Mouse (Mus musculus): ENCODE measurements around the gene Tmem184b.

The Tmem184b gene

GRCm38 (mm10) chr15:79369452-79370280, 33.7 kb downstream of the Tmem184b start:
- in situ Hi-C loops (cut with MboI; ENCODE audit: low sequenced_read_pairs) = no loop called here

- in situ Hi-C loops (cut with MboI; ENCODE audit: low sequenced_read_pairs) = no loop called here
Measured at GRCm38 (mm10) chr15:79368861-79369440, 34.4 kb downstream of the Tmem184b start.

GRCm38 (mm10) chr15:79368313-79368811, 35.0 kb downstream of the Tmem184b start:
- in situ Hi-C loops (cut with MboI; ENCODE audit: low sequenced_read_pairs) = no loop called here

- in situ Hi-C loops (cut with MboI; ENCODE audit: low sequenced_read_pairs) = no loop called here
Measured at GRCm38 (mm10) chr15:79366402-79366801, 37.0 kb downstream of the Tmem184b start.

GRCm38 (mm10) chr15:79365068-79365467, 38.3 kb downstream of the Tmem184b start:
- in situ Hi-C loops (cut with MboI; ENCODE audit: low sequenced_read_pairs) = no loop called here

GRCm38 (mm10) chr15:79364120-79364519, 39.2 kb downstream of the Tmem184b start:
- in situ Hi-C loops (cut with MboI; ENCODE audit: low sequenced_read_pairs) = no loop called here

- in situ Hi-C loops (cut with MboI; ENCODE audit: low sequenced_read_pairs) = no loop called here
Measured at GRCm38 (mm10) chr15:79361023-79361422, 42.3 kb downstream of the Tmem184b start.

- in situ Hi-C loops (cut with MboI; ENCODE audit: low sequenced_read_pairs) = no loop called here
Measured at GRCm38 (mm10) chr15:79360371-79360770, 43.0 kb downstream of the Tmem184b start.

GRCm38 (mm10) chr15:79359954-79360353, 43.4 kb downstream of the Tmem184b start:
- in situ Hi-C loops (cut with MboI; ENCODE audit: low sequenced_read_pairs) = no loop called here

- in situ Hi-C loops (cut with MboI; ENCODE audit: low sequenced_read_pairs) = no loop called here
Measured at GRCm38 (mm10) chr15:79357974-79358690, 45.2 kb downstream of the Tmem184b start.

GRCm38 (mm10) chr15:79357036-79357911, 46.1 kb downstream of the Tmem184b start:
- in situ Hi-C loops (cut with MboI; ENCODE audit: low sequenced_read_pairs) = no loop called here

GRCm38 (mm10) chr15:79356481-79356880, 46.9 kb downstream of the Tmem184b start:
- in situ Hi-C loops (cut with MboI; ENCODE audit: low sequenced_read_pairs) = no loop called here

GRCm38 (mm10) chr15:79354619-79355018, 48.8 kb downstream of the Tmem184b start:
- in situ Hi-C loops (cut with MboI; ENCODE audit: low sequenced_read_pairs) = no loop called here

- in situ Hi-C loops (cut with MboI; ENCODE audit: low sequenced_read_pairs) = no loop called here
Measured at GRCm38 (mm10) chr15:79353690-79354305, 49.6 kb downstream of the Tmem184b start.

GRCm38 (mm10) chr15:79352479-79352878, 50.9 kb downstream of the Tmem184b start:
- in situ Hi-C loops (cut with MboI; ENCODE audit: low sequenced_read_pairs) = no loop called here

- in situ Hi-C loops (cut with MboI; ENCODE audit: low sequenced_read_pairs) = no loop called here
Measured at GRCm38 (mm10) chr15:79351331-79351767, 52.0 kb downstream of the Tmem184b start.

- in situ Hi-C loops (cut with MboI; ENCODE audit: low sequenced_read_pairs) = no loop called here
Measured at GRCm38 (mm10) chr15:79350866-79351265, 52.5 kb downstream of the Tmem184b start.

- in situ Hi-C loops (cut with MboI; ENCODE audit: low sequenced_read_pairs) = no loop called here
Measured at GRCm38 (mm10) chr15:79348651-79349050, 54.7 kb downstream of the Tmem184b start.

- in situ Hi-C loops (cut with MboI; ENCODE audit: low sequenced_read_pairs) = no loop called here
Measured at GRCm38 (mm10) chr15:79347845-79348506, 55.4 kb downstream of the Tmem184b start.

All from CH12F3 (cell line).